Mouse (Mus musculus): ENCODE measurements around the gene Rab1b.

DNA sequence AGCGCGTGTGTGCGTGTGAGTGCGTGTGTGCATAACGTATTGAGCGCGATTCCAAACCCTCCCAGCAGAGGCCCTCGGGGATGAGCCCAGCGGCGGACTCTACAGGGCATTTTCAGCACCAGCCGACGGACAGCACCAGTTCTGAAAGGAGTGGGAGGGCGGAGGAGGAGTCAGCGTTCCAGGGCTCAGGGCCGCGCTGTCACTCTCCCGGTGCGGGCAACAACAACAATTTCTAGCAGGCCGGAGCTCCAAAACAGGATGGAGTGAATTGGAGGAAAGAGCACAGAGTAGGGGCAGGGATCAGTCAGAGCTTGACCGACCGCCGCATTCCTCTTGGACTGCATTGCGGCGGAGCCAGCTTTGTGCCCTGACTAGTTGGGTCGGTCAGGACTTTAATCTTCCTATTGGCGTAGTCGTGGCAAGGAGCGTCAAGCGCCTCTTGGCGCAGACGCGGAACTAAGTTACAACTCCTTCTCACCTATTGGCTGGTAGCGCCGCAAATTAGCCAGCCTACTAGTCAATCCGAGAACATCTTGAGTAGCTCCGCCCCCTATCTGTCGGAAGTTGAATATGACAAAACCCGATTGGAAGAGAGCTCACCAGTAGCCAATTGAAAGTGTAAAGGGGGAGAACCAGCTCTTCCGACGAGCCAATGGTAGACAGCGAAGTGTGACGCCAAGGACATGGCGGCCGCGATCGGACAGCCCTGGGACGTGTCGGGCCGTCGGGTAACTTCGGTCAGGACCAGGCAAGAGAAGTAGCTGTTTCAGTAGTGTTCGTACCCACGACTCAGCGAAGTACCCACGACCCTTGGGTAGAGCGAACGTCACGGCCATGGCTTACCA, 18.8 kb downstream of the Rab1b start, which contains the start of gene Yif1a:
- TF ChIP-seq CTCF (IDR thresholded peaks at IDR 0.05; ENCODE audit: control insufficient read depth, insufficient read depth, insufficient read length) (peak; percentile 40), USF1 (IDR thresholded peaks at IDR 0.05; ENCODE audit: low read depth) (no peak), MAX (IDR thresholded peaks at IDR 0.05) (peak; percentile 66), MYOD1 (IDR thresholded peaks at IDR 0.05; ENCODE audit: control insufficient read depth, insufficient read length, low read depth) (no peak), CEBPB (IDR thresholded peaks at IDR 0.05; ENCODE audit: low read depth) (no peak), MYOG (IDR thresholded peaks at IDR 0.05; ENCODE audit: control insufficient read depth, extremely low read depth, insufficient read length) (no peak), FOSL1 (IDR thresholded peaks at IDR 0.05; ENCODE audit: insufficient read depth, low read length, poor library complexity, severe bottlenecking) (no peak)
